Mouse (Mus musculus) lung, embryonic 16.5 days (tissue): ENCODE results near the gene Cln5. TPM values are rescaled to one million over a fixed set of nuclear protein-coding genes. Genes with fewer than 3 reads are reported as not detected.

Experiments
- ATAC-seq: fragments of 200-750 bp; cut with Nextera tagmentation; 2 replicates; pipeline ENCODE4 v1.8.0; 2017; ENCODE audit warnings: low read depth, mild to moderate bottlenecking, moderate library complexity
- H3K27ac ChIP-seq: fragments of 300-500 bp; sonication (generic); 2 replicates; pipeline ENCODE4 v1.5.1; 2014; ENCODE audit warnings: mild to moderate bottlenecking, control low read depth, low read length
- H3K27me3 ChIP-seq: fragments of 300-500 bp; sonication (generic); 2 replicates; pipeline ENCODE4 v1.6.1; 2014; ENCODE audit warnings: low read depth, low read length, mixed read lengths; ENCODE audit not compliant: control insufficient read depth, insufficient read depth
- H3K36me3 ChIP-seq: fragments of 300-500 bp; sonication (generic); 2 replicates; pipeline ENCODE4 v1.6.1; 2014; ENCODE audit warnings: low read length; ENCODE audit not compliant: control insufficient read depth, insufficient read depth
- H3K4me1 ChIP-seq: fragments of 300-500 bp; sonication (generic); replicated peaks from 2 replicates; pipeline ENCODE4 v1.6.1; 2014; ENCODE audit warnings: low read length, mixed read lengths; ENCODE audit not compliant: control insufficient read depth, insufficient read depth
- H3K4me2 ChIP-seq: fragments of 300-500 bp; sonication (generic); 2 replicates; pipeline ENCODE4 v1.6.1; 2014; ENCODE audit warnings: low read depth, low read length, control low read depth
- H3K4me3 ChIP-seq: fragments of 300-500 bp; sonication (generic); 2 replicates; pipeline ENCODE4 v1.5.1; 2014; ENCODE audit warnings: mild to moderate bottlenecking, low read length, control low read depth
- H3K9ac ChIP-seq: fragments of 300-500 bp; sonication (generic); 2 replicates; pipeline ENCODE4 v1.6.1; 2014; ENCODE audit warnings: low read length, control low read depth
- H3K9me3 ChIP-seq: fragments of 300-500 bp; sonication (generic); 2 replicates; pipeline ENCODE4 v1.6.1; 2016; ENCODE audit warnings: low read length; ENCODE audit not compliant: control insufficient read depth
- WGBS: fragments of 180-500 bp; shearing (Covaris S2); extraction: QIAGEN DNeasy Blood & Tissue Kit; methylation state at CpG from one replicate; pipeline ENCODE4 v1.1.7; 2014; 5-methylcytosine and 5-hydroxymethylcytosine counted together
- polyA plus RNA-seq: library from polyadenylated mRNA; unstranded; fragments of >200 nt; fragmentation: Nextera tagmentation; extraction: Ambion mirVana; gene quantifications from 2 replicates; pipeline ENCODE4 v1.2.1, GENCODE M21; 2015

The Cln5 gene
- polyA plus RNA-seq, 1 experiment from 2014 or later: 32.5 TPM

DNA sequence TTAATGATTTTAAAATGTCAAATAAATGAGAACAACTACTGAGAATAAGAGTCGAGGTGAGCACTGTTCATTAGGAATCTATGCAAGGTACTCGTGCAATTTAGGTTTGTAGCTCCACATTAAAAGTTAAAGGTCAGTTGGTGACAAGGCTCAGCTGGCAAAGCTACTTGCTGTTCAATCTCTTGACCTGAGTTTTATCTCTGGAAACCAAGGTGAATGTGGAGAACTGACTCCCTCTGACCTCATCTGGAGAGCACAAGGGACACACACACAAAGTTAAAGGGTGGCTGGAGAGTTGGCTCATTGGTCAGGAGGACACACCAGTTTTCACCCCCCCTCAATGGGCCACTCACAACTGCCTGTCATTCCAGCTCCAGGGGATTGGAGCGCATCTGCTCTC, 31.2 kb downstream of the Cln5 start:
- peaks cover 16% of the 10 kb centered on the region for H3K4me1 ChIP-seq
- H3K27ac ChIP-seq: no peak overlapping the region
- no peak overlapping the region for H3K9ac ChIP-seq
- no peak for ATAC-seq
- WGBS: 53% methylated on average over 3 of the region's 3 CpGs
- H3K27me3 ChIP-seq: no peaks in the 10 kb centered on the region
- H3K4me2 ChIP-seq: no peak overlapping the region
- no peaks in the 10 kb centered on the region for H3K9me3 ChIP-seq
- no peaks in the 10 kb centered on the region for H3K36me3 ChIP-seq
- H3K4me3 ChIP-seq: no peak overlapping the region

DNA sequence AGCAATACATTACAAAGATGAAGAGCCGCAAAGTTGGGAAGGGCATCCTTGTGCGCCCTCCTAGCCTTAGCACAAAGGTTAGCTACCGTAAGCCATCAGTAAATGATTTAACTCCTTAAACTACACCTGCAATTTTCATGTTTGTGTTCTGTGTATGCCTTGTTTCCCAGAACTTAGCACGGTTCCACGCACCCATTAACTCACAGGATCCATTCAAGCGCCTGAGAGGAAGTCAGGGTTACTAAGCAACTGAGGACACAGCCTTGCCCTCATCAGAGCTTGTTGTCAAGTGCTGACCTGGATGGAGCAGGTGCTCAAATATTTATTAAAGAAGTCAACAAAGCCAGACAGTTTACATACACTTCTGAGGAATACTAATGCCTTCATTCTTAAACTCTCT, 32.2 kb downstream of the Cln5 start:
- no peak overlapping the region for H3K27ac ChIP-seq
- H3K36me3 ChIP-seq: no peaks in the 10 kb centered on the region
- H3K4me2 ChIP-seq: no peak overlapping the region
- ATAC-seq: no peak
- H3K4me1 ChIP-seq: peaks cover 8% of the 10 kb centered on the region
- H3K9ac ChIP-seq: no peak overlapping the region
- no peaks in the 10 kb centered on the region for H3K9me3 ChIP-seq
- H3K4me3 ChIP-seq: no peak overlapping the region
- H3K27me3 ChIP-seq: no peaks in the 10 kb centered on the region
- WGBS: 53% methylated on average over 6 of the region's 6 CpGs

DNA sequence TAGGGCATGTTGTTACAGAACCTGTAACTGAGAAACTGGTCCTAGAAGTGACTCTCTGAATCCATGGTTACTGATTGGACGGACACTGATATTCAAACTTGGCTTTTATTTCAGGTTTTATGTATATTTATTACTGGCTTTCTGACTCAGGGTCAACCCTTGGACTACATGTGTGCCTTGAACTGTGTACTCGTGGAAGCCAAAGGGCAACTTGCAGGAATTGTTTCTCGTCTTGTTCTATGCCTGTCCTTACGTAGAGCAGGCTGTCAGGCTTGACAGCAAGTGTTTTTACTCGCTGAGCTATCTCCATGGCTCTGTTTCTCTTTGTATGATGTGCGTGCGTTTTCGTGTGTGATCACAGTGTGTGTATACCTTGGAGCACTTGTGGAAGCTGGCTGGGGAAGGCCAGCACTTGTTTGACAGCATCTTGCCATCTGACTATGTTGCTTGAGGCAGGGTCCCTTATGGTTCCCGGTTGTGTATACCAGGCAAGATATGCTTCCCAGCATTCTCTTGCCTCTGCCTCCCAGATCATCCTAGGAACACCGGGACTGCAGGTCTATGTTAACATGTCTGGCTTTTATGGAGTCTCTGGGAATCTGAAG, 32.8 kb downstream of the Cln5 start:
- Histone ChIP-seq H3K4me2 (no peak overlapping the region), H3K36me3 (no peaks in the 10 kb centered on the region), H3K4me3 (no peak overlapping the region), H3K4me1 (peaks cover 6% of the 10 kb centered on the region), H3K27me3 (no peaks in the 10 kb centered on the region), H3K9ac (no peak overlapping the region), H3K9me3 (no peaks in the 10 kb centered on the region), H3K27ac (no peak overlapping the region)
- 48% methylated on average over 10 of the region's 10 CpGs for WGBS
- ATAC-seq: no peak

DNA sequence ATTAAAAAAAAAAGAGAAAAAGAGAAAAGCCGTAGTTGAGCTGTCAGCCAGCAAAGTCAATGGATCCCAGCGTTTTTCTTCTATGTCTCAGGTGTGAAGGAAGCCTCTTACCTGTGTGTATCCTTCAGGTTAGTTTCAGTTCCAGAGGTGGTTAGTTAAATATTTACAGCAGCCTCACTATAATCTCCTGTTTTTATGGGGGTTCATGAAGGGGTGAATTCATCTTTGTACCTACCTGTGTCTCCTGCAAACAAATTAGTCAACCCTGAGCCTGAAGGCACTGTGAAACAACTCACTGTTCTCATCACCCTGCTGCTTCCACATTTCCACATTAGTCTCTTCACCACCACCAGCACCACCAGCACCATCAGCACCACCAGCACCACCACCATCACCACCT, 36.3 kb downstream of the Cln5 start:
- no peaks in the 10 kb centered on the region for H3K9me3 ChIP-seq
- no peak overlapping the region for H3K4me3 ChIP-seq
- no peaks in the 10 kb centered on the region for H3K27me3 ChIP-seq
- H3K4me2 ChIP-seq: no peak overlapping the region
- ATAC-seq: no peak
- H3K9ac ChIP-seq: no peak overlapping the region
- no peak overlapping the region for H3K27ac ChIP-seq
- no peaks in the 10 kb centered on the region for H3K36me3 ChIP-seq
- H3K4me1 ChIP-seq: peaks cover under 1% of the 10 kb centered on the region; the same call in 1 of the 2 replicates
- 80% methylated on average over 2 of the region's 2 CpGs for WGBS

DNA sequence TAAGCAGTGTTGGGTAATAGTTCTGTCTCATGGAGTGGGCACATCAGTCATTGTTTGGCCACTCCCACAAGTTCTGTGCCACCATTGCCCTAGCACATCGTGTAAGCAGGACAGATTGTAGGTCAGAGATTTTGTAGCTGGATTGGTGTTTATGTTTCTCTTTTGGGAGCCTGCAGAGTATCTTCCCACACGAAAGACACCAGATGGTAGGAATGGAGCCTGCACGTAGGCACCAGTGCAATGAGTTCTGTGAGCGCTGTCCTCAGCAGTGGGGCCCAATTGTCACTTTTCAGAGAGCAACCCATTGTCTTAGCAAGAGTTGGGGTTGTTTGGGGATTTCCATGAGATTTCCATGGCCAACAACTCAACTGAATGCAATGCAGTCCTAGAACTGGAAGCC, 40.0 kb downstream of the Cln5 start:
- Histone ChIP-seq H3K27ac (no peak overlapping the region), H3K9me3 (no peaks in the 10 kb centered on the region), H3K27me3 (no peaks in the 10 kb centered on the region), H3K4me1 (no peaks in the 10 kb centered on the region), H3K4me3 (no peak overlapping the region), H3K4me2 (no peak overlapping the region), H3K9ac (no peak overlapping the region), H3K36me3 (peaks cover 4% of the 10 kb centered on the region; the same call in 1 of the 2 replicates)
- 79% methylated on average over 4 of the region's 4 CpGs for WGBS
- ATAC-seq: no peak

DNA sequence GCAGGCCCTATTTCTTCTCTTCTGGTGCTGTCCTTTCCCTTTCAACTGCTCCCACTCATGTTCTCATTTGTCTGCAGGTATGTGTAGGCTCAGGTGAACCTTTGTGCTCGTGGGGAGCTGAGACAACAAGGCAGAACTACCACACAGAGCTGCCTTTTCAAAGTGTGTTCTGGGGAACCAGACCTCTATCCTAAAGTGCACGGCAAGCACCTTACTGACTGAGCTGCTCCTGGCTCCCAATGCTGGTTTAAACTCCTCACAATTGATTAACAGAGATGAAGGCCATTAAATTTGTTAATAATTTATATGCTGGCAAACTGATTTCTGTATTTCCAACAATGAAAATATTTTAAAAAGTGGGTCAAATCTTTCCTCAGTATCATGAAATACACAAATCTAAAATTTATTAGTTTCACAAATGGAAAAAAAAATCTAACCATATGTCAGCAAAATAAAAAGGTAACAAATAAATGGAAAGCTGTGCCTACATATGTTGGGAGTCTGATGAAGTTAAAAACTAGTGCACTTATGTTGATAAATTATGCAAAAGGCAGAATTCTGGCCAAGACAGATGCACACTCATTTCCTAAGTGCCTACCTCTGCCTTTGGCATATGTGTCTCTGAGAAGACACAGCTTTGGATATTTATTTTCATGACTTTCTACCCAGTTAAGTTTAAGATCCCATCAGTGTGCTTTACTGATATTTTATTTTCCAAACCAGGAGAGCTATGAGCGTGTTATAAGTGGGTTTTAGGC, 42.8 kb downstream of the Cln5 start:
- no peak overlapping the region for H3K27ac ChIP-seq
- no peaks in the 10 kb centered on the region for H3K4me1 ChIP-seq
- H3K4me2 ChIP-seq: no peak overlapping the region
- H3K9ac ChIP-seq: no peak overlapping the region
- no peaks in the 10 kb centered on the region for H3K9me3 ChIP-seq
- no peak overlapping the region for H3K4me3 ChIP-seq
- WGBS: 79% methylated on average over 3 of the region's 3 CpGs
- no peaks in the 10 kb centered on the region for H3K27me3 ChIP-seq
- ATAC-seq: no peak
- peaks cover 18% of the 10 kb centered on the region for H3K36me3 ChIP-seq

DNA sequence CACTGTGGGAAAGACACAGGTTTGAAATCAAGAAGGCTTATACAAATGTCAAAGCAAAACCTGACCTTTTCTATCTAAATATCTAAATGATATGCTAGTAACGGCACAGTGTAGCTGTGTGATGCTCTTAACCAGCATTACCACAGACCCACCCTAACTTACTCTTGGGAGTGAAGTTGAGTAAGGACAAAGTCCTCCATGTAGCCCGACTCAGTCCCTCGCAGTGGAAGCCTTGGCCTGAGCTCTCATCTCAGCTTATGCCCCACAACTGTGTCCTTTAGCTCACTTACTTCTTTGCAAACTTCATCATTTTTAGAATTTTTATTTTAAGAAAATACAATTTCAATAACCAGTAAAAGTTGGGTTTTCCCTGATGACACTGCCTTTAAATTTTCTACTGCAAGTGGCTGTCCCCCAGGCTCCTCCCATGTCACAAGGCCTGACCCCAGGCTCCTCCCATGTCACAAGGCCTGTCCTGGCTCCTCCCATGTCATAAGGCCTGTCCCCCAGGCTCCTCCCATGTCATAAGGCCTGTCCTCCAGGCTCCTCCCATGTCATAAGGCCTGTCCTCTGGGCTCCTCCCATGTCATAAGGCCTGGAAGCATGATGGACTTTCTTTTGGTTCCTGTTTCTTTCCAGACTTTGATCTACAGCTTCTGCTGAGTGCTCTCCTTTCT, 45.1 kb downstream of the Cln5 start:
- H3K9ac ChIP-seq: no peak overlapping the region
- H3K36me3 ChIP-seq: peaks cover 30% of the 10 kb centered on the region
- H3K4me3 ChIP-seq: no peak overlapping the region
- no peaks in the 10 kb centered on the region for H3K9me3 ChIP-seq
- no peak overlapping the region for H3K27ac ChIP-seq
- WGBS: 92% methylated on average over 3 of the region's 3 CpGs
- no peak for ATAC-seq
- no peak overlapping the region for H3K4me2 ChIP-seq
- H3K4me1 ChIP-seq: no peaks in the 10 kb centered on the region
- H3K27me3 ChIP-seq: no peaks in the 10 kb centered on the region

DNA sequence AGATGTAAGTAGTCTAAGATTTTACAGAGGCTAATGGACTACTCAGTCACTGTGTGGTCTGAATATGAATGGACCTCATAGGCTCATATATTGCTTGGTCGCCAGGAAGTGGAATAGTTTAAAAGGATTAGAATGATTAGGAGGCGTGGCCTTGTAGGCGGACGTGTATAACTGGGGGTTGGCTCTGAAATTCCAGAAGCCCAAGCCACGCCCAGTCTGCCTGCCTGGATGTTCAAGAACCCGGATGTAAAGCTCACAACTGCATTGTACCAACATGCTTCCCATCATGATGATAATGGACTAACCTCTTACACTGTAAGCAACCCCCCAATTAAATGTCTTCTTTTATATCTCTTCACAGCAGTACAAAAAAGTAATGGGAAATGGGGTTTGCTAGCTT, 55.7 kb downstream of the Cln5 start:
- no peak for ATAC-seq
- Histone ChIP-seq H3K9ac (no peak overlapping the region), H3K36me3 (peaks cover 27% of the 10 kb centered on the region), H3K27ac (no peak overlapping the region), H3K27me3 (no peaks in the 10 kb centered on the region), H3K4me3 (no peak overlapping the region), H3K4me1 (no peaks in the 10 kb centered on the region), H3K4me2 (no peak overlapping the region), H3K9me3 (no peaks in the 10 kb centered on the region)
- 82% methylated on average over 6 of the region's 6 CpGs for WGBS
